In the genomic region with DNA sequence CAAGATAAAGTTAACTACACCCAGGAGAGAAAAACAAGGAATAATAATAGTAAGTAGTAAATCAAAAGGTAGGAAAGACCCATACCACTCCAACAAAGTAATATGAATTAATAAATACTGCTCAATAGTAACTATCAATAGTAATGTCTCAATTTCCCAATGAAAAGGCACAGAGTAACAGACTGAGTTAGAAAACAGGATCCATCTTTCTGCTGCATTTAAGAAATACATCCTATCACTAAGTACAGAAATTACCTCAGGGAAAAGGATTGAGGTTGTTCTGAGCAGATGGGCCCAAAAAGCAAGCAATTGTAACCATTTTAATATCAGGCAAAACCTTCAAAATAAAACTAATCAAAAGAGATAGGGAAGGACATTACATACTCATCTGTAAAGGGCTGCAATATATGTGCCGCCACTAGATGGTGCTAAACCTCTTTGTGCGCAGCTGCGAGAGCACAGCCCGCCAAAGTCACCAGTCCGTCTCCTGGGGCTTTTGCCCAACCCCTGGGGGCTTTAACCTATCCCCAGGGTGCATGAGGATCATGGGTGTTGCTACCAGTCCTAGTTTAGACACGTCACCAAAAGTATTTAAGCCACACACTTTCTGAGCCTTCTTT, we compare ENCODE assay signal across 8 mouse cellular contexts.
A peak's percentile ranks its signal among the peaks of the same experiment; 100 is the strongest.
DNase-seq lines count a peak whose midpoint lies in the region; ATAC-seq and TF ChIP-seq lines count a peak whose summit lies in the region.
"Not testable (repeated sequence)": the region's sequence is repeated elsewhere in the genome, so short reads cannot be mapped to it uniquely, and the experiment has no call there.

No protein-coding gene starts in this region.

- H3K4me3 ChIP-seq in CH12.LX (replicated peaks in 1 of 3; ENCODE audit: low read depth in 2 of 3, low read length in 2 of 3, poor library complexity in 1 of 3); hindbrain, embryonic 14.5 days (replicated peaks; ENCODE audit: low read length); liver, embryonic 11.5 days (ENCODE audit: low read depth, low read length); midbrain, postnatal 0 days (ENCODE audit: low read depth, low read length): not testable (repeated sequence)

- ATAC-seq in hindbrain, embryonic 14.5 days (ENCODE audit: low FRiP score), result 0 out of 2 replicates have a peak, but pooled peaks have one; percentile 66
- peak; percentile 73 for ATAC-seq in liver, embryonic 11.5 days (replicated peaks; ENCODE audit: low FRiP score)
- ATAC-seq in midbrain, postnatal 0 days (ENCODE audit: low FRiP score), result not testable (repeated sequence)

- not testable (repeated sequence) for H3K27me3 ChIP-seq in CH12.LX (replicated peaks); hindbrain, embryonic 14.5 days (ENCODE audit: control insufficient read depth, insufficient read depth, low read length); liver, embryonic 11.5 days (replicated peaks; ENCODE audit: control insufficient read depth, insufficient read depth, low read length); midbrain, postnatal 0 days (ENCODE audit: insufficient read depth, low read length)

- TF ChIP-seq POLR2A in CH12.LX (IDR thresholded peaks at IDR 0.05; ENCODE audit: low read depth, low read length), result not testable (repeated sequence)

- not testable (repeated sequence) for H3K79me2 ChIP-seq in CH12.LX (replicated peaks; ENCODE audit: control insufficient read depth, extremely low read depth, insufficient read depth, poor library complexity, severe bottlenecking)

- not testable (repeated sequence) for DNase-seq in CH12.LX (ENCODE audit: extremely low read depth); hindbrain, embryonic 14.5 days (ENCODE audit: low spot score); liver, embryonic 11.5 days (ENCODE audit: low spot score)
- DNase-seq in cerebellum, adult 9-10 months, result peak; percentile 31
- peak; percentile 32 to 70 for DNase-seq in frontal cortex, postnatal 36 days (ENCODE audit: low spot score in 2 of 2)
- DNase-seq in layer of hippocampus, adult 11-12 months (ENCODE audit: low spot score), result peak; percentile 57
- peak; percentile 5 for DNase-seq in midbrain, postnatal 0 days (ENCODE audit: low spot score)
- peak; percentile 29 to 56 for DNase-seq in spleen, postnatal 10 days (ENCODE audit: low spot score in 2 of 2)

- dilution Hi-C loops in CH12.LX (cut with MboI; ENCODE audit: extremely low pct_ligation_motif_present, extremely low pct_unique_long_range_greater_than_20kb, low sequenced_read_pairs), result not testable (repeated sequence)

- H3K36me3 ChIP-seq in CH12.LX (replicated peaks in 1 of 2; ENCODE audit: control insufficient read depth in 1 of 2, insufficient read depth in 1 of 2, low read length in 1 of 2); hindbrain, embryonic 14.5 days (replicated peaks; ENCODE audit: control insufficient read depth, insufficient read depth); liver, embryonic 11.5 days (ENCODE audit: control insufficient read depth, insufficient read depth, low read length); midbrain, postnatal 0 days (ENCODE audit: insufficient read depth, low read length): not testable (repeated sequence)

- WGBS in hindbrain, embryonic 14.5 days, result 2% methylated on average over 6 of the region's 6 CpGs
- 3% methylated on average over 6 of the region's 6 CpGs for WGBS in liver, embryonic 11.5 days
- under 1% methylated on average over 6 of the region's 6 CpGs for WGBS in midbrain, postnatal 0 days

- H3K4me1 ChIP-seq in CH12.LX (ENCODE audit: control insufficient read depth in 1 of 2, insufficient read depth in 2 of 2); hindbrain, embryonic 14.5 days (replicated peaks; ENCODE audit: control insufficient read depth, insufficient read depth, low read length); liver, embryonic 11.5 days (replicated peaks; ENCODE audit: control insufficient read depth, insufficient read depth, low read length); midbrain, postnatal 0 days (ENCODE audit: insufficient read depth, low read length): not testable (repeated sequence)

- H3K9ac ChIP-seq in CH12.LX (ENCODE audit: insufficient read depth, low read depth); hindbrain, embryonic 14.5 days; liver, embryonic 11.5 days (ENCODE audit: low read depth, low read length); midbrain, postnatal 0 days (replicated peaks; ENCODE audit: low read length, poor library complexity, severe bottlenecking): not testable (repeated sequence)

- TF ChIP-seq CTCF in CH12.LX (conservative IDR thresholded peaks at IDR 0.05 in 1 of 2, IDR thresholded peaks at IDR 0.05 in 1 of 2; ENCODE audit: low read depth in 2 of 2, low read length in 2 of 2), result peak in 1 of 2 experiments; percentile 39; a peak in 2 of 4 replicates
- peak; percentile 63 for TF ChIP-seq CTCF in midbrain, postnatal 0 days (IDR thresholded peaks at IDR 0.05)

- H3K27ac ChIP-seq in CH12.LX (ENCODE audit: insufficient read depth, low read depth); hindbrain, embryonic 14.5 days; liver, embryonic 11.5 days (ENCODE audit: low read depth, low read length); midbrain, postnatal 0 days (ENCODE audit: low read depth, low read length): not testable (repeated sequence)

- H3K9me3 ChIP-seq in CH12.LX (replicated peaks; ENCODE audit: low read length); hindbrain, embryonic 14.5 days (ENCODE audit: control insufficient read depth, low read length); liver, embryonic 11.5 days (ENCODE audit: control insufficient read depth, low read length); midbrain, postnatal 0 days (ENCODE audit: low read length): not testable (repeated sequence)

- peak; percentile 12 for TF ChIP-seq RAD21 in CH12.LX (IDR thresholded peaks at IDR 0.05; ENCODE audit: low read depth, low read length)

- TF ChIP-seq EP300 in CH12.LX (IDR thresholded peaks at IDR 0.05; ENCODE audit: low read length), result not testable (repeated sequence)

- H3K4me2 ChIP-seq in CH12.LX (ENCODE audit: insufficient read depth, low read depth, poor library complexity, severe bottlenecking); liver, embryonic 11.5 days; midbrain, postnatal 0 days (ENCODE audit: low read depth, low read length, poor library complexity, severe bottlenecking): not testable (repeated sequence)
- H3K4me2 ChIP-seq in hindbrain, embryonic 14.5 days (replicated peaks), result peak overlapping the region; percentile 24; the same call in 1 of the 2 replicates

- in situ Hi-C loops in CH12.LX (cut with MboI; ENCODE audit: low pct_ligation_motif_present, low pct_unique_long_range_greater_than_20kb, low sequenced_read_pairs), result not testable (repeated sequence)

TF ChIP-seq in CH12.LX, 34 proteins besides CTCF, POLR2A, EP300 and RAD21:
- peak; percentile 29; the same call in 1 of the 2 replicates for TF ChIP-seq NRF1 (IDR thresholded peaks at IDR 0.05; ENCODE audit: low read depth, low read length)
- TF ChIP-seq SMC3 (IDR thresholded peaks at IDR 0.05; ENCODE audit: low read depth, low read length), result peak; percentile 36
TF ChIP-seq in CH12.LX: peak in this region for 2; not testable (repeated sequence) for 32.
